Mouse (Mus musculus) lung, adult 10 weeks (tissue): Measurements from ENCODE around the gene Gm13276. TPM values are rescaled to one million over a fixed set of nuclear protein-coding genes. Genes with fewer than 3 reads are reported as not detected.

Experiments used
- polyA plus RNA-seq: library from polyadenylated mRNA; stranded (reverse); fragments of 350-450 nt; fragmentation: Illumina TruSeq; extraction: RNeasy Lipid Tissue Mini Kit (QIAGEN cat#74804); gene quantifications from one replicate; pipeline ENCODE4 v1.2.3, GENCODE M21; 2014; ENCODE audit warnings: low read depth, low replicate concordance; ENCODE audit not compliant: insufficient read depth

Gm13276 gene
- polyA plus RNA-seq, 1 experiment from 2014 or later: not detected

Other genes starting within 250 kb of the Gm13276 start
- gene Ifna15, start 227.5 kb upstream of the Gm13276 start, polyA plus RNA-seq: not detected
- not detected for gene Ifna14, start 213.9 kb upstream of the Gm13276 start, polyA plus RNA-seq
- gene Ifna9, start 193.3 kb upstream of the Gm13276 start, polyA plus RNA-seq: not detected
- gene Ifna12, start 182.3 kb upstream of the Gm13276 start, polyA plus RNA-seq: not detected
- gene C87499, start 151.3 kb upstream of the Gm13276 start, polyA plus RNA-seq: not detected
- not detected for gene Ifna13, start 141.2 kb upstream of the Gm13276 start, polyA plus RNA-seq
- not detected for gene Ifna16, start 108.8 kb upstream of the Gm13276 start, polyA plus RNA-seq
- gene Ifna2, start 101.8 kb upstream of the Gm13276 start, polyA plus RNA-seq: not detected
- gene Ifnab, start 94.3 kb upstream of the Gm13276 start, polyA plus RNA-seq: not detected
- not detected for gene Gm26566, start 63.9 kb upstream of the Gm13276 start, polyA plus RNA-seq
- 30.6 TPM for gene Klhl9, start 63.2 kb upstream of the Gm13276 start, polyA plus RNA-seq
- not detected for gene Gm13271, start 30.8 kb upstream of the Gm13276 start, polyA plus RNA-seq
- gene Gm13283, start 25.6 kb upstream of the Gm13276 start, polyA plus RNA-seq: not detected
- not detected for gene Gm13290, start 11.9 kb upstream of the Gm13276 start, polyA plus RNA-seq
- gene Gm13289, start 8.8 kb upstream of the Gm13276 start, polyA plus RNA-seq: not detected
- gene Gm13272, start 5.9 kb upstream of the Gm13276 start, polyA plus RNA-seq: not detected
- gene Ifnz, start 3.6 kb upstream of the Gm13276 start, polyA plus RNA-seq: not detected
- gene Gm13277, start 2.9 kb downstream of the Gm13276 start, polyA plus RNA-seq: not detected
- not detected for gene Gm13278, start 5.8 kb downstream of the Gm13276 start, polyA plus RNA-seq
- not detected for gene Gm13275, start 8.8 kb downstream of the Gm13276 start, polyA plus RNA-seq
- not detected for gene Gm13279, start 11.7 kb downstream of the Gm13276 start, polyA plus RNA-seq
- not detected for gene Gm13285, start 14.0 kb downstream of the Gm13276 start, polyA plus RNA-seq
- gene Gm13287, start 17.5 kb downstream of the Gm13276 start, polyA plus RNA-seq: not detected
- gene Gm13288, start 19.8 kb downstream of the Gm13276 start, polyA plus RNA-seq: not detected
- not detected for gene Ifna7, start 30.5 kb downstream of the Gm13276 start, polyA plus RNA-seq
- gene Ifna11, start 34.2 kb downstream of the Gm13276 start, polyA plus RNA-seq: not detected
- not detected for gene Ifna6, start 41.7 kb downstream of the Gm13276 start, polyA plus RNA-seq
- gene Ifna5, start 49.8 kb downstream of the Gm13276 start, polyA plus RNA-seq: not detected
- not detected for gene Ifna4, start 56.2 kb downstream of the Gm13276 start, polyA plus RNA-seq
- gene Ifna1, start 64.4 kb downstream of the Gm13276 start, polyA plus RNA-seq: not detected
- gene Ifne, start 94.5 kb downstream of the Gm13276 start, polyA plus RNA-seq: not detected